Mouse (Mus musculus) brain, embryonic 18.5 days (tissue): ENCODE measurements around the gene Myom3.

Experiments used
- DNase-seq: peaks from one replicate; pipeline ENCODE4 v3.0.0-alpha.2; 2012; ENCODE audit warnings: low read depth, low spot score

Myom3 gene

DNA sequence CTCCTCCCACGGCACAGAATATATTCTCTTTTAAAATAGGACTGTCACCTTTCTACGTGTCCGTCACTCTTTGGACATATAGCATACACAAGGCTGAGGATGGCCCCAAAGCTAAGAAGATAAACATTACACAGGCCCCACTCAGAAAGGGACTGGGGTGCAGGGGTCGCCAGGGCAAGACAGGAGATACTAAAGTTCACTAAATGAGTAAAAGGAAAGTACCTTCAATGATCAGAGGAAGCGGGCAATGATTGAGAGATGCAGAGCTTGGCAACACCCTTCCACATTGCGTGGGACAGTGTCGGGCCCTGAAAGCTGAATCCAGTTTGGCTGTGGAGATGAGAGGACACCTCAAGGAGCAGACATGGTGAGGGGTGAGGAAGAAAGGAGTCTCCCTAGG is 55.4 kb downstream of the Myom3 start:
- DNase-seq, result no peak

DNA sequence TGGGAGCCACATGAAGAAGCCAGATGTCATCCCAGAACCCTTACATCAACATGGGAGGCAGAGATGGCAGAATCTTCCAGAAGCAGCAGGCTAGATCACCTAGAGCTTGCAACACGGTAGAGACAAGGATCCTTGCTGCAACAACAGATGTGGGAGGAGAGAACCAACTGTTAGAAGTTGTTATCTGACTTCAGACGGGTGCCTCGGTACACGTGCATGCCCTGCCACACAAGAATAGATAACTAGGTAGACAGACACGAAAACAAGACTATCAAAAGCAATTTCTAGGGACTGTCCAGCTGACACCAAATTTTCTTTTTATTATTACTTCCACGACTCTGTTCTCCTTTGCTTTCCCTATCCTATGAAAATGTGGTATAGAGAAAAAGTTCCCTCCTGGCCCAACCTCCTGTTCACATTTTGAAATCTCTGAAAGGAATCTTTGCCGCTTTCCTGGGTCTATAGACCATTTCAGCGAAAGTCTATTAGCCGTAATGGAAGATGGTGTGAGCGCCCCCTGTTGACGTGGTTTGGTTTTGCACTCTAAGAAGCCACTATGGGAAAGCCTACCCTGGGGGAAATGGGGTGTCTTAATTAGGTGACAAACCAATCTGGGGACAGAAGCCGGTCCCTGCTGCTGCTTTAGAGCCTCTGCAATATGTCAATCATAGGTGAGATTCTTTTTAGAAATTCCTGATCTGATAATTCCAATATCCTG is 57.5 kb downstream of the Myom3 start:
- DNase-seq, result no peak

DNA sequence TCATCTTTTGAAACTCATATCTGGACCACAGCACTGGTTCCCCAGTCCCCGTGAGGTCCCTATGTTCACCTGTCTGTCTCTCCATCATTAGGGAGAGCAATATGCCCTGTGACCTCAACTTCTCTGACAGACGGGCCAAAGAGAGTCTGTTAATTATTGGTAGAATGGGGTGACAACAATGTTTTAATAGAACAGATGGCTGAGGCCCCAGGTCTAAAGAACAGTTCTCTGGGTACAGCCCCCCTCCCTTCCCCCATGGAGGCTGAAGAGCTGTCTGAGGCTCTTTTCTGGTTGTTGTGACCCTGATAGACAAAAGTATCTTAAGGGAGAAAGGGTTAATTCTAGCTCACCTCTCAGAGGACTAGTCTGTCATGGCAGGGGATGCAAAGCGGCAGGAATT is 58.9 kb downstream of the Myom3 start:
- no peak for DNase-seq

DNA sequence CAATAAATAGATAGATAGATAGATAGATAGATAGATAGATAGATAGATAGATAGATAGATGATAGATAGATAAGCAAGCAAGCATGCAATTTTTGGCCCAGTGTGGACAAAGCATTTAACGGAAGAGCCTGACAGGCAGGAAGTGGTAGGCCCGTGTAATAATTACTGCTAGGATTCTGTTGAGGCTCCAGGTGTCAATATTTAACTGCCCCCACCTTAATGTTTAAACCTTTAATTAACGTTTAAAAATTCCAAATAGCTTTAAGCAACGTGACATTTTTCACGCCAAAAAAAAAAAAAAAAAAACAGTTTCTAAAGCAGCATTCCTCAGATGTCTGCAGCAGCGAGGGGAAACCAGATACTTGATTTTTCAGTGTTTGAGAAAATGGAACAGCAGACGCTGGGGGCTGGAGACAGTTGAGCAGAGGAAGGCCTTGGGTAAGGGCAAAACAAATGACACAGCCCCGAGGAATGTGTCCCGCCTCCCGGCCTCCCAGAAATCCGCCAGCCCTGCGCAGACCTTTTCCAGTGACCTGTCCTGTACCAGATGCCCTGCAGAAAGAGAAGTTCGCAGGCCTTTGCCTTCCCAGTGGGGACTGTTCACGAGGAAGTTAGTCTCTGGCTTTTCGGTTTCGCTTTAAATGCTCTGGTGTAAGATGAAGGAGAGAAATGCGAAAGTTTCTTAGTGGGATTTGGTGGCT is 60.5 kb downstream of the Myom3 start:
- DNase-seq, result no peak

DNA sequence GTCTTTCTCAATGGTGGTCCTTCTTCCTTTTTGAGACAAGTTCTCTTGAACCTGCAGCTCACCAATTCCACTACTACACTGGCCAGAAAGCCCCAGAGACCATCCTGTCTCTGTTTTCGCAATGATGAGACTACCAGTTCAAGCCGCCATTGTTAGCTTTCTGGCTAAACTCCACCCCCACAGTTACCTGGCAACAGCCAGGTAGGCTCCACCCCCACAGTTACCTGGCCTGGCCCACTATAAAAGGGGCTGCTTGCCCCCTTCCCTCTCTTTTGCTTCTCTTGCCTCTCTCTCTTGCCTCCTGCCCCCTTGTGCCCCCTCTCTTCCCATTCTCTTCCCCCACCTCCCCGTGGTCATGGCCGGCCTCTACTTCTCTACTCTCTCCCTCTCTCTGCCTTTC is 62.3 kb downstream of the Myom3 start:
- no peak for DNase-seq

DNA sequence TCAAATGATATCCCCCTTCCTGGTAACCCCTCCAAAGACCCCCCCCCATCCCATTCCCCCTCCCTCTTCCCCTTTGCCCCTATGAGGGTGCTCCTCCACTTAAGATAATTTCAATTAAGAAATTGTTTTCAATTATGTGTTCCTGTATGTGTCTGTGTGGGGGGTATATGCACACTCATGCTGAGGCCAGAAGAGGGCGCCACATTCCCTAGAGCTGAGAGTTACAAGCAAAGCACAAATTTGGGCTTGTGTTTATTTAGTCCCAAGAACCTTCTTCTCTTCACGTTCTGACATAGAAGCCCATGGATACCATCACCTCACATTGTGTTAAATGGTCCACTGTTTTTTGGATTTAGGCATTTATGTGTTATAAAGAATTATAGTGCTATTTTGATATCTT is 63.8 kb downstream of the Myom3 start:
- no peak for DNase-seq

DNA sequence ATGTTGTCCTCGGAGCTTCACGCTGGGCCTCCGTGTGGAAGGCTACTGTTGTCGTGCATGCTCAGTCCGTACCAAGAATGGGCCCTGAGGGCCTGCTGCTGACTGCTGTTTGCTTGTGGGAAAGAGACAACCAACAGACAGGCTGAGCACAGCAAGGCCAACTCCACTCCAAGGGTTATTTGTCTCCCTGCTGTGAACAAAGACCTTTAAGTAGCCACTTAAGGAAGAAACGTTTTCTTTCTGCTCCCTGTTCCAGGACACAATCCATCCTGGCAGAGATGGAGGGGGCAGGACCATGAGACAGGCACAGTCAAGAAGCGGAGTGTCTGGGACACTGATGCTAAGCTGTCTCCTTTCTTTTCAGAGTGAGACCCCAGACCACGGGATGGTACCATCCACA is 64.7 kb downstream of the Myom3 start:
- DNase-seq, result no peak

DNA sequence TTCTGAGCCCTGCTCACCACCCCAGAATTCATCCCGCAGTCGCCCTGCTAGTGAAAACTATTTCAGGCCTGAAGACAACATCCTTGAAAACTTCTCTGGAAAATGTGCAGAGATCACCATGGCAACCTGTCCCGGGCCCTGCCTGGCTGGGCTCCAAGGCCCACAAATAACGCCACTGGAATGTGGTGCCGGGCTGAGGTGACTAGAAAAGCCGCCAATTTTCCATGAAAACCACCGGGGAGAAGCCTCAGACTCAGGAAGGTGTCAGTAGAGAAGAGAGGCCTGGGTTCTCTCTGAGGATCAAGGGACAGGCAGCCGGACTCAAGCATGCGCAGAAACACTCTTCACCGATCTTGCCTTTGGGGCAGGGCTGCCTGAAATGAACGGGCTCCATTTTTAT is 69.0 kb downstream of the Myom3 start:
- DNase-seq, result no peak

DNA sequence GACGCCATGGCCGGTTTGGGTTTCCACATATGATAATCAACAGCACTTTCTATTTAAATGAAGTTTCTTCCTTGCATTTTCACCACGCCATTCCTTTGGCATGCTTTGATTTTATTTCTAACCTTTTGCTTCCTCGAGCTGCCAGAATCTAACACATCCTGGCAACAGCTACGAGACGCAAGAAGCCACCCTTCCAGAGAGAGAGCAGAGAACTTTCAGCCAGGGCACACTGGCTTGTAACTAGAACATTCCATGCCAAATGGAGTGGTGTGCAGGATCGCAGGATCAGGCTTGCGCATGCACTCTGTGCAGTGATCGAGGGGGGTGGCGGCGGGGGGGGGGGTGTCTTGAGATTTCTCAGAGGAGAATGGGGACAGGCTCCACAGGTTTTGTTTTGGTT is 72.6 kb downstream of the Myom3 start:
- DNase-seq, result no peak

DNA sequence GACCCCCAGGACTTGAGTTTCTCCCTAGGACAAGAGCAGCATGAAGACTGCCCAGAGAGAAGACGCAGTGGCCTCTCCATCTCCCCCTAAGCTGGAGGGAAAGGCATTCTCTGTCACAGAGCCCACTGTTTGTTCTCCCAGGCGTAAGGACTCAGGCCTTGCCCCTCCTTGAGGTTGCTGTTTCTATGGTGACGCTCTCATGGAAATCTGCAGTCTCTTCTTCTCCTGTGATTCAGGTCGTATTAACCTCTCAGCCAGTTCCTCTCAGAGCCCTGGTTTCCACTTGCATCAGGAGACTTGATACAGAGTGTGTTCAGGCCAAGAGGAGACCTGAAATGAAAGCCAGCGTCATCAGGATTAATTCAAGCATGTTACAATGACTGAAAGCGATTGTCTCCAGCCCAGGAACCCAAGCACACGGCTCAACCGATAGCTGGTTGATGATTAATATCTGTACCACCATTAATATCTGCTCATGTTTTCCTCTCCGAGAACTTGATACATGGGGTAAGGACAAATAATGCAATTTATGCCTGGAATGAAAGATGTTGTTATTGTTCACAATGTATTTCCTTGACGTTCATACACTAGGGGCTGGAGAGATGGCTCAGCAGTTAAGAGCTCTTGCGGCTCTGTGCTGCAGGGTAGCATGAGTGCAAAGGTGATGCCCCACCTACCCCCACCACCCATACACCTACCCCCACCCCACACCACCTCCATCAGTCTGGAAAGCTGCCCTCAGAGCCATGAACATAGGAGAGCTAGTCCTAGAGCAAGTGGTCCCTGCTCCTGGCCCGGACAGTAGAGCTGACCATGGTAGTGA is 74.0 kb downstream of the Myom3 start:
- DNase-seq, result no peak

DNA sequence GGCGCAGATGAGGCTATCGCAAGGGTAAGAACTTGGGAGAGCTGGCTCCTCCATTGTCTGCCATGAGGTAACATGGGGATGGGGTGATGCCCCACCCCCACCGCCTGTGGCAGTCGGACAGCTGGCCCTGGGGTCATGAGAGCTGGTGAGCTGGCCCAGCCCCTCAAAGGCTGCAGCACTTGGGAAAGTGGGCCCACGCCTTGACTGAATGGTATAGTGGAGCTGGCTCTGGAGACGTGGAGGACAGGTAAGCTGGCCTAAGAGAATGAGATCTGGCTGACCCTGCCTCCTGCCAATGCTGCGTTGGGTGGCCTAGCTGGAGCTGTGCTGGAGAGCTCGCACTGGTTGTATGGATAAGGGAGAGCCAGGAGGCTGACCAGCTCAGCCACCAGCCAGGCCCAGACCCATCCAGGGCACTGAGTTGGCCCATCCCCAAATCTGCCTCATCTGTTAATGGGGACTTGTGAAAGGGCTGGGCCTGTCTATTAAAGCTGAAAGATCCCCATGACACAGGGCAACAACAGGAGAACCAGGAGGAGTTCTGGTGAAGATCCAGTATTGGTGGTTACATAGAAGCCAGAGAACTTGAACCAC is 74.7 kb downstream of the Myom3 start:
- no peak for DNase-seq

DNA sequence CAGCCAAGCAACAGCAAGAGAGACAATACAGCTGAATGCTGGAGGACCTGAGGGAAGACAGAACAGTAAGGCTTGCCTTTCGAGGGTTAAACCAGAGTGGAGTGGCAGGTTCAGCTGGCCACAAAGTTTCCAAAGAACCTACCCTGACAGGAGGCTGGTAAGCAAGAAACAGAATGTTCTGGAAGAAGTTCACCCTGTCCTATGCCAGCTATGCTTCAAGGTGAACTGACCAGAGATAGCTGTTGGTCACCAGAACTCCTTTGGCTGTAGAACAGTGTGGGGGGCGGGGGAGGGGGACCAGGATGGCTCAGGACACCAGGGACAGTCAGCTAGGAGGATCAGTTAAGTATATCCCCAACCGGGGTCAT is 79.4 kb downstream of the Myom3 start:
- no peak for DNase-seq

DNA sequence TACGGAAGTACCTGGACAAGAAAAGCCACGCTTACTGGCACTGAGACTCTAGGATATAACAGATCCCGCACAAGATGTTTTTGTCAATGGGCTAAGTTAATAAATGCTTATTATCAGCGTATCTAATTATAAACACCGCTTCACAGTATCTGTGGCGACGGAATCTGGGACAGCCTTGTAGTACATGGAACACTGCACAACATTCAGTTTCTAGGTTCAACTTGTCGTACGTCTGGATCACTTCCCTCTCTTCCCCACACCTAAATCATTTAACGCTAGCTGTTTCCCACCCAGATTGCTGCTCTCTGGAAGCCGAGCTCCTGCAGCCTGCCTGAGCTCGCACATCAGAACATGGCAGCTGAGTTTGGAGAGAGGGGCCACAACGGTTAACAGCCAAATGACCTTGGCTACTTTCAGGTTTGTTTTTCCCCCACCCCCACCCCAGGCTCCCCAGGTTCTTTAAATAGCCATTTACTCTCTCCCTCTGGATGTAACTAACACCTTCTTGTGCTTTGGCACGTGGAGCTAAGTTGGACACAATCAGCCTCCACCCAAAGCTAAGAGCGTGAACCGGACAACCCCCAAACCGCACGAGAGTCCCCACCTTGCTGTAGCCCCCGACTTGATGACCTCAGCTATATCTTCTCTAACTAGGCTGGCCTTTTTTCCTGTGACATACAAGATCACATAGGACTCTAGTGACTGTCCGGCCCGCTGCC is 79.9 kb downstream of the Myom3 start:
- DNase-seq, result no peak

DNA sequence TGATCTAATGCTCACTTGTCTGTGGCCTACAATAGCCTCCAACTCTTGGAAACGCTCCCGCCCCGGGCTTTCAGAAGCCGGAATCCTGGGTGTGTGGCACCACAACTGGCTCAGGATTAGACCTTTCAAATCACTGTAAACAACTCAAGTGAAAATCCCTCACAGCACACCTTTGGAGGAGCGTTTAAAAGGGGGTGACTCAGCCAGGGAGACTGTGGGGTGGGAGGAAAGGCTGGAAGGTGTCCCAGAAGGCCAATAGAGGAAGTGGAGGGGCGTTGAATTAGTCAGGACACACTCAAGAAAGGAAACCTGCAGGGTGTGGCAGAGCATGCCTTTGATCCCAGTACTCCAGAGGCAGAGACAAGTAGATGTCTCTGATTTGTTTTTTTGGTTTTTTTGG is 84.9 kb downstream of the Myom3 start:
- no peak for DNase-seq

DNA sequence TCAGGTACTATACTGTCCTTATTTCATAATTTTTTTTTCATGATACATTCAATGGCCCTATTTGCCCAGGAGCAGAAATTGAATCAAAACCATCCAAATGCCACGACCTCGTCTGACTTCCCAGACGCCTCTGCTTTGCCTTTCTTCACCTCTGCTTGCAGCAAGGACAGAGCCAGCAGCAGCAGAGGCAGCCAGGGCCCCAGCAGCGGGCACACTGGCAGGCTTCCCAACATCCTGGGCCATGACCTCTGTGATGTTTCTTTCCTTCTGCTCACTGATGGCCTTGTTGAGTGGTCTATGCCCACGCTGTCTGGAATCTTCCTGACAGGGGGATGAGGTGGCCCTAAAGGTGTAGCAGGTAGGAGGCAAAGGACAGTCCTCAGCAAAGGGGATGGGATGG is 88.1 kb downstream of the Myom3 start:
- DNase-seq, result no peak

DNA sequence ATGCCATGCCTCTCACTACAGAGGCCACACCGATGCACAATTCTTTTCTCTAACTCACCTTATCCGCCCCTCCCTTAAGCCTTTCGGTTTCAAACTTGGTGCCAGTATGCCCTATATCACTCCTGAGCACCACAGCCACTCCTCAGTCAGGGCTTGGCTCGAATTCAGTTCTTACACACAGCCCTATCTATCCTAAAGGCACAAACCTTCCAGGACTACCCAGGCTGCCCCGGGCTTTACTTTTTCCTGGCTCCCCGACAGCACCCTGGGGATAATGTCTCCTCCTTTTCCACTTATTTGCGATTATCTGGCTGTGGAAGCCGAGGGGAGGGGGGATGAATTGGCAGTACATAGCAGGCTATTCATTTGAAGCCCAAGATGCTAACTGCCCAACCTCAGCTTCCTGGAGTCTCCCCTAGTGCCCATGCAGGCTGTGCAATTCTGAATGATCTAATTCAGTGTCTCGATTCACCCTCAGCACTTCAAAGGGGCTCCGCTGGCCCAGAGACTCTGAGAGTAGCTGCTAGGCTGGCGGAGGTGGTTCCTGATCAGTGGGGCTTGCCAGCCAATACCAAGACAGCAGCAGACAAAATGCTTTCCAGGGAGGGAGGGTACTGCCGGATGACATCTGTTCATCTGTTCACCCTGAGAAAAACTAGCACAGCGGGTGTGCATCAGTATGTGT is 91.0 kb downstream of the Myom3 start:
- no peak for DNase-seq

DNA sequence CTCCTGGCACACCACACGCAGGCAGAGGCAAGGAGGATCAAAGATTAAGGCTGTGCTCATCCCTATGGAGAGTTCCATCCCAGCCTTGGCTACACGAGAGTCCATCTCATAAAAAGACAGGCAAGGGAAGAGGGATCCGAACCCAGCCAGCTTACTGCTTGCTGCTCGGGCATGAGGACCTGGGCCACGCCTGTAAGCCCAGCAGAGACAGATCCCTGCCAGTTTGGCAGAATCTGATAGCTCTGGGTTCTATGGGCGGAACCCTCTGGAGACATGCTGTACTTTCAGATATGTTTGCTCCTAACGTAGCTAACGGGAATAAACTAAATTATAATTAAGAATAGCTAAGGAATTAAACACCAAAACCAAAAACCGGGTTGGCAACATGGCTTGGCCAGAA is 92.4 kb downstream of the Myom3 start:
- no peak for DNase-seq

DNA sequence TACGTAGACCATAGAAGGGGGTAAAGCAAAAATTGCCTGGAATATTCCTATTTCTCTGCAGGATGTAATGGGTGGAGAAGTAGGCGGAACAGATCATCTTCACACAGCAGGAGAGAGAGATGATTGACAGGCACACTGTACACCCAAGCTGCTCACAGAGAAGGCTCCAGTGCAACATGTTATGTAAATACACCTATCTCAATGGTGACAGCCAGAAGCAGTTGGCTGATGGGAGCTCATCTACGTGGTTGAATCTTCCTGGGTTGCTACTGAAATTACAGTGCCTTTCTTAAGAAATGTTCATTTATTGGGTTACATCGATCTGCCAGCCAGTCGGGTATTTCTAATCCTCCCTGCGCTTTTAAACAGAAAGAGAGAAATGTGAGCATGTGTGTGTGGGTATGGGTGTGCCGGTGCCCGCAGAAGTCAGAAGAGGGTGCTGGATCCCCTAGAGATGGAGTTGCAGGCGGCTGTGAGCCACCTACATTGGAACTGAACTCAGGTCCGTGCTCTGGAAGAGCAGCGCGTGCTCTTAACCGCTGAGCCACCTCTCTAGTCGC is 94.6 kb downstream of the Myom3 start:
- no peak for DNase-seq

DNA sequence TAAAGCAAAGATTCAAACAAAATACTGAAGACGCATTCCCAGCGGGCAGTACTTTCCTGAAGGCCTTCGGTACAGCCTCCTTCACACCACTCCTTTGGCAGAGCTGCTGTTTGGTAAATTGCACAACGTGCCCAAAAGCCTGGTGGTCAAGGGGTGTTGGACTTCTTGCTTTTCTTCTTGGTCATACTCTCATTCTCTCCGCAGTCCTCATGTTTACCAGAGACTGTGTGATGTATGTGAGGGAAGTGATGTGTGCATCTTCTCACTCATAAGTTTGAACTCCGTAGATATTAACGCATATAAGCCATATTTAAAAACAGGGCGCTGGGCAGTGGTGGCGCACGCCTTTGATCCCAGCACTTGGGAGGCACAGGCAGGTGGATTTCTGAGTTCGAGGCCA is 95.1 kb downstream of the Myom3 start:
- DNase-seq, result no peak

DNA sequence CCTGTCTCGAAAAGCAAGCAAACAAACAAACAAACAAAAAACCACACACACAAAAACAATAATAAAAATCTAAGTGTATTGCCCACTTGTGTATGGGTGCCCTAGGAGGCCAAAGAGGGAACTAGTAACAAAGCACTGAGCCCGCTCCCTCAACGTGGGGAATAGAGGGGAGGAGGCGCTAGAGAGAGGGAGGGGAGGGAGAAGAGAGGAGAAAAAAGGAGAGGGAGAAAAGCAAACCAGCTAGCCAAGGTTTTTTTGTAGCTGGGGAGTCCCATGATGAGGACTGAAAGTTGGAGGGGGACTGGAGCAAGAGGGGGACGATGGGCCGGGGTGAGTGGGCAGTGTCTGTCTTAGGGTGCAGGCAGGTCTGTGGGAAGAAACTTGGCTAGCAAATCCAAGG is 95.6 kb downstream of the Myom3 start:
- no peak for DNase-seq
